Mouse (Mus musculus): ENCODE measurements at regions not wholly inside any gene's neighbourhood (a gene's known extent, or its start where the extent isn't known, plus 50 kb on each side); places are given as distances from the start of the nearest gene placed in this dataset.

- TF ChIP-seq CTCF (IDR thresholded peaks at IDR 0.05; ENCODE audit: low read depth) (no peak), EP300 (IDR thresholded peaks at IDR 0.05; ENCODE audit: low read depth) (no peak)
Measured at GRCm38 (mm10) chr3:50603182-50603581, 159.8 kb upstream of the Slc7a11 start.
